Mouse (Mus musculus) small intestine, adult 10 weeks (tissue): ENCODE data around the gene Nipa2. TPM values are rescaled to one million over a fixed set of nuclear protein-coding genes. Genes with fewer than 3 reads are reported as not detected.

ENCODE experiments used
- polyA plus RNA-seq: library from polyadenylated mRNA; stranded (reverse); fragments of 350-450 nt; fragmentation: Illumina TruSeq; extraction: RNeasy Lipid Tissue Mini Kit (QIAGEN cat#74804); gene quantifications from one replicate; pipeline ENCODE4 v1.2.3, GENCODE M21; 2014; ENCODE audit warnings: low replicate concordance

Nipa2 gene
- polyA plus RNA-seq: 189 TPM

GRCm38 (mm10) chr7:55962004-55962908 lies at the start of gene Nipa2:
Nipa2 (minus strand) TSS chr7:55962476.

Other genes starting within 250 kb of the Nipa2 start
- gene Siglech, start 194.3 kb downstream of the Nipa2 start, polyA plus RNA-seq: 1.8 TPM
- 22.6 TPM for gene Tubgcp5, start 168.3 kb downstream of the Nipa2 start, polyA plus RNA-seq
- 48.8 TPM for gene Cyfip1, start 120.7 kb downstream of the Nipa2 start, polyA plus RNA-seq
- gene Nipa1, start 57.5 kb upstream of the Nipa2 start, polyA plus RNA-seq: 5.5 TPM
- gene Herc2, start 87.7 kb upstream of the Nipa2 start, polyA plus RNA-seq: 22.2 TPM